Comparison of ENCODE assay signal across 23 mouse cellular contexts in the genomic region with DNA sequence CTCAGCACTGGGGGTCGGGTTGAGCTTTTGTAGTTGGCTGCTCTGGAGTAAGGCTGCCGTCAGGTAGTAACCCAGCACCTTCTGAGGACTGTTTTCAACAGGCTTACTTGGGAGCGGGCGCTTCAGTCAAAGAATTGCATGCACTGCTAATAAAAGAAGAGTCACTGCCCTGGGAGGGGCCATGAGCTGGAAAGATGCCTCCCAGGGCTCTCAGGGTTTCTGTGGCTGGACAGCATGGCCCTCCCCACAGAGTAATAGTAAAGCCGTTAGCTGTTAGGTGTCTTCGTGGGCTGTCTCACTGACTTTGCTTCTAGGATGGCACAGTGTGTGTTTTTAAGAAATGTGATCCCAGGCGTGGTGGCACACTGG.
DNase-seq lines count a peak whose midpoint lies in the region; ATAC-seq and TF ChIP-seq lines count a peak whose summit lies in the region.
"Had no signal": no experiment of that assay in that cellular context is flagged by ENCODE, and none has a peak within 500 bp of the region (broad histone marks: within the 10 kb centered on the region; RNA-seq: fewer than 3 reads in every experiment).

No protein-coding gene starts in this region.

- peak overlapping the region; percentile 30; the same call in 1 of the 2 replicates for H3K27ac ChIP-seq in liver, postnatal 0 days (ENCODE audit: low read depth)
- H3K27ac ChIP-seq in liver, embryonic 12.5 days = no peak overlapping the region
- H3K27ac ChIP-seq in brown adipose tissue, adult 24 weeks (replicated peaks; ENCODE audit: low read depth, low read length) = peak overlapping the region; percentile 94
- H3K27ac ChIP-seq: hindbrain, embryonic 10.5 days; midbrain, embryonic 12.5 days; neural tube, embryonic 15.5 days had no signal

- no peaks in the 10 kb centered on the region for H3K9me3 ChIP-seq in liver, postnatal 0 days (ENCODE audit: low read length)
- no peaks in the 10 kb centered on the region for H3K9me3 ChIP-seq in liver, embryonic 12.5 days (replicated peaks)
- H3K9me3 ChIP-seq: embryonic facial prominence, embryonic 15.5 days; heart, embryonic 12.5 days; hindbrain, embryonic 10.5 days; midbrain, embryonic 12.5 days; neural tube, embryonic 15.5 days had no signal

- H3K9ac ChIP-seq in liver, postnatal 0 days (replicated peaks) = no peak overlapping the region
- no peak overlapping the region for H3K9ac ChIP-seq in liver, embryonic 12.5 days
- H3K9ac ChIP-seq: embryonic facial prominence, embryonic 15.5 days; heart, embryonic 12.5 days; midbrain, embryonic 12.5 days; neural tube, embryonic 15.5 days had no signal

- no peak for TF ChIP-seq EP300 in liver, postnatal 0 days (IDR thresholded peaks at IDR 0.05; ENCODE audit: low read depth)

- no peak for TF ChIP-seq CTCF in liver, postnatal 0 days (IDR thresholded peaks at IDR 0.05; ENCODE audit: low read depth)

- no peak overlapping the region for H3K4me2 ChIP-seq in liver, postnatal 0 days (ENCODE audit: low read depth, low read length)
- H3K4me2 ChIP-seq in liver, embryonic 12.5 days = no peak overlapping the region
- H3K4me2 ChIP-seq: embryonic facial prominence, embryonic 15.5 days; heart, embryonic 12.5 days; midbrain, embryonic 12.5 days; neural tube, embryonic 15.5 days had no signal

- no peak overlapping the region for H3K4me3 ChIP-seq in liver, postnatal 0 days (ENCODE audit: low read depth, low read length)
- no peak overlapping the region for H3K4me3 ChIP-seq in liver, embryonic 12.5 days
- no peak overlapping the region for H3K4me3 ChIP-seq in brown adipose tissue, adult 24 weeks (ENCODE audit: insufficient read depth, low read depth, low read length)
- H3K4me3 ChIP-seq: embryonic facial prominence, embryonic 15.5 days; heart, embryonic 12.5 days; hindbrain, embryonic 10.5 days; midbrain, embryonic 12.5 days; neural tube, embryonic 15.5 days had no signal

- H3K27me3 ChIP-seq in liver, postnatal 0 days (ENCODE audit: insufficient read depth, low read length) = no peaks in the 10 kb centered on the region
- H3K27me3 ChIP-seq in liver, embryonic 12.5 days (replicated peaks) = no peaks in the 10 kb centered on the region
- H3K27me3 ChIP-seq: embryonic facial prominence, embryonic 15.5 days; heart, embryonic 12.5 days; midbrain, embryonic 12.5 days; neural tube, embryonic 15.5 days had no signal

- H3K36me3 ChIP-seq in liver, postnatal 0 days (replicated peaks; ENCODE audit: insufficient read depth, low read length) = peaks cover 2% of the 10 kb centered on the region; the same call in 1 of the 2 replicates
- H3K36me3 ChIP-seq in liver, embryonic 12.5 days = peaks cover 10% of the 10 kb centered on the region; the same call in 1 of the 2 replicates
- H3K36me3 ChIP-seq: embryonic facial prominence, embryonic 15.5 days; neural tube, embryonic 15.5 days had no signal

- 81% methylated on average over 7 of the region's 7 CpGs for whole genome bisulfite sequencing in liver, postnatal 0 days (ENCODE audit: insufficient replicate concordance)
- WGBS in liver, embryonic 12.5 days (ENCODE audit: insufficient replicate concordance) = 80% methylated on average over 7 of the region's 7 CpGs

- DNase-seq in frontal cortex, adult 2 months (ENCODE audit: extremely low spot score in 1 of 2, low spot score in 1 of 2) = no peak
- DNase-seq in kidney, adult 9 months = peak; percentile 42
- no peak for DNase-seq in kidney, postnatal 25 days
- DNase-seq in liver, postnatal 0 days = no peak
- no peak for DNase-seq in urinary bladder, postnatal 25 days (ENCODE audit: low spot score)
- DNase-seq: cerebellum, adult 9-11 months; gastrocnemius, postnatal 14 days; heart, adult 18-20 months; heart, postnatal 10 days; liver; lung, adult 2 months; right cerebral cortex, adult 18-20 months; right cerebral cortex, postnatal 4 days; thymus, postnatal 36 days had no signal

- ATAC-seq in frontal cortex, adult (ENCODE audit: low TSS enrichment) = peak; percentile 8; the same call in 1 of the 2 replicates
- no peak for ATAC-seq in liver, postnatal 0 days
- ATAC-seq in liver, embryonic 12.5 days = no peak
- ATAC-seq: forebrain, embryonic 14.5 days had no signal

- peaks cover 21% of the 10 kb centered on the region for H3K4me1 ChIP-seq in liver, postnatal 0 days (ENCODE audit: insufficient read depth)
- H3K4me1 ChIP-seq in liver, embryonic 12.5 days = peaks cover 28% of the 10 kb centered on the region
- H3K4me1 ChIP-seq in brown adipose tissue, adult 24 weeks (ENCODE audit: control insufficient read depth, insufficient read depth, insufficient read length, low read length) = peaks cover 33% of the 10 kb centered on the region
